1 mouse cellular context compared by ENCODE assay signal in the genomic region with DNA sequence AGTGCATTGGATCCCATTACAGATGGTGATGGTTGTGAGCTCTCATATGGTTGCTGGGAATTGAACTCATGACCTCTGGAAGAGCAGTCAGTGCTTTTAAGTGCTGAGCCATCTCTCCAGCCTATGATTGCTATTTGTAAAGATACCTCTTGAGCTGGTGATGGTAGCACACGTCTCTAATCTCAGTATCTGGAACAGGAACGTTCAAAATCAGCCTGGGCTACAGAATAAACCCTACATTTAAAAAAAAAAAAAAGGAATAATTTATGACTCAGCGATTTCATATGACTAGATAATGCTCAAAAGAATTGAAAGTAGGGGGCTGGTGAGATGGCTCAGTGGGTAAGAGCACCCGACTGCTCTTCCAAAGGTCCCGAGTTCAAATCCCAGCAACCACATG.
TF ChIP-seq lines count a peak whose summit lies in the region.

No protein-coding gene starts in this region.

TF ChIP-seq in MEL, 35 proteins besides CTCF, POLR2A, EP300 and RAD21:
- TF ChIP-seq ZNF384 (IDR thresholded peaks at IDR 0.05; ENCODE audit: low read depth, low read length) (peak; percentile 78), TBP (IDR thresholded peaks at IDR 0.05; ENCODE audit: low read depth, low read length) (peak; percentile 96), CHD2 (IDR thresholded peaks at IDR 0.05; ENCODE audit: low read length) (no peak)
